Mouse (Mus musculus): ENCODE data around the gene Zmat3. TPM values are rescaled to one million over a fixed set of nuclear protein-coding genes. Genes with fewer than 3 reads are reported as not detected.
A peak's percentile ranks its signal among the peaks of the same experiment; 100 is the strongest.

Zmat3 gene
- total RNA-seq, 1 experiment from 2014 or later = 1.8 TPM

- no peak for ATAC-seq (replicated peaks; ENCODE audit: low read depth, poor library complexity, severe bottlenecking)
Measured at GRCm38 (mm10) chr3:32373236-32373635, 7.4 kb upstream of the Zmat3 start.

DNA sequence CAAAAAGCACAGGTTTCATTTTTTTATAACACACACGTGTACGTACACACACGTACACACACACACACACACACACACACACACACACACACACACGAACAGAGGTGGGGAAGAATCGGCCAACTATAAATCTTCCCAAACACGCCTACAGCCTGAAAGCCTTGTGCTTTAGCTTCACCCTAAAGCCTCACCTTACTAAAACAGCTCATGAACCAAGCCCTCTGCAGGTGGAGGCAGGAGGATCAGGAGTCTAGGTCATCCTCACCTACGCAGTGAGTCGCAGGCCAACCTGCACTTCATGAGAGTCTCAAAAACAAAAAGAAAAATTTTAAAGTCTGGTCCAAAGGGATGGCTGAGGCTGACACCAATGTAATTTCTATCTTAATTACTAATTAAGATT is 6.7 kb upstream of the Zmat3 start:
- ATAC-seq (replicated peaks; ENCODE audit: low read depth, poor library complexity, severe bottlenecking) = no peak

DNA sequence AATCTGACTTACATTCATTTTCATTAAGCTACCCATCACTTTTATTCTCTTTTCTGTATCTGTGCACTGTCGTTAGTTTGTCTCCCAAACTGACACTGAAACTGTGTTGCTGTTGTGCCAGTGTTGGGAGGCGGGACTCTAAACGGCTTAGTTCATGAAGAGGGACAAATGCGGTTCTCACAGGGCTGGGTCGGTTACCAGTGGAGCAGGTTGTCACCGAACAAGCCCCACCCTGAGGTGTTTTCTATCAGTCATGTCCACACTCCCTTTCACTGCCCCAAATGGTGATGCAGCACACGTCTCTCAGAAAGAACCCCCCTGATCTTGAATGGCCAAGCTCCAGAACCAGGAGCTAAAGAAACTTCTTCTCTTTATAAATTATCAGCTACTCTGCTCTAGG is 6.1 kb upstream of the Zmat3 start:
- ATAC-seq (replicated peaks; ENCODE audit: low read depth, poor library complexity, severe bottlenecking) = no peak

- no peak for ATAC-seq (replicated peaks; ENCODE audit: low read depth, poor library complexity, severe bottlenecking)
Measured at GRCm38 (mm10) chr3:32367516-32367915, 1.7 kb upstream of the Zmat3 start.

GRCm38 (mm10) chr3:32366246-32366734 is 476 bp upstream of the Zmat3 start:
- ATAC-seq (replicated peaks; ENCODE audit: low read depth, poor library complexity, severe bottlenecking) = no peak

DNA sequence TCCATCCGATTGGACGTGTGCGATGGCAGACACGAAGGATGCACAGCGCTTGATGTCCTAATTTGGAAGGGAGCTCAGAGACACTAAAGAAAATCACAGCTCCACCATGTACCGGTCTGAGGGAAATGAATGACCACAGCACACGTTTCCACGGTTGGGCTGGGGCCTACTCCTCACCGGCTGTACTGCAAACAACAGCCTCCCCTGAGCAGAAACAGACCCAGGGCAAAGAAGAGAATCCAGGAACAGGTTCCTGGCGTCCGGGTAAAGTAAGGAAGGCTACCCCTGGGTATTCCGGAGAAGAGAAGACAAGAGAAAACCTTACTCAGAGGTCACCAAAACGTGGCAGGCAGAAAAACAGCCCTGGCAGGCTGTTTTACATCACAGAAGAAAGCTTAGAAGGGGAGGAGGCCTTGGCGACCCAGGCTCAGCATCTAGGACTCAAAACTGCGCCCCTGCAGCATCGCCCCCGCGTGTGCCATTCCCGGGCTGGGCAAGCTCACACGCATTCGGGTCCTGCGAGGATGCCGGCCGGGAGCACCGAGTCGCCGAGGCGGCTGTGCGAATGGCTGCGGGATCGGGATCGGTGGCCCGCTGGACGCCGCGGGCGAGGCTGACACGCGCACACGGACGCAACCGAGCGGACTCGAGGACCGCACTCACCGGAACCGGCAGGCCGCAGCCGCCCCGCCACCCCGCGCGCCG is 821 bp downstream of the Zmat3 start:
- ATAC-seq (replicated peaks; ENCODE audit: low read depth, poor library complexity, severe bottlenecking) = peak; percentile 42

GRCm38 (mm10) chr3:32364195-32364594 is 1.6 kb downstream of the Zmat3 start:
- ATAC-seq (replicated peaks; ENCODE audit: low read depth, poor library complexity, severe bottlenecking) = no peak

GRCm38 (mm10) chr3:32361221-32361620 is 4.6 kb downstream of the Zmat3 start:
- no peak for ATAC-seq (replicated peaks; ENCODE audit: low read depth, poor library complexity, severe bottlenecking)

DNA sequence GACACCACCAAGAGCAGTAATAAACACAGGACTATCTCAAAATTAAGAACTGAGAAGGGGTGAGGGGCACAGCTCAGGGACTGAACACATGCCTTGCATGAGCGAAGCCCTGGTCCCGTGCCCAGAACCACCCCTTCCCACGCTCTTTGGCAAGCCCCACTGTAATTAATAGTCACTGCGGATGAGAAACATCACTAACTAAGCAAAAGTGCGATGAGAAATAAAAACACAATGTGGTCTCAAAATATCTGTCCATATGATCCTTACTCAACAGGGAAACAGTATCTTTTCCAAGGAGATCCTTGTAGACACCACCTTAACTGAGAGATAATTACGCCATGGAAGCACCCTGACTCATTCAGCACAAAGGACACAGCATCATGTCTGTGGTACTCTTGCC is 17.9 kb downstream of the Zmat3 start:
- no peak for ATAC-seq (replicated peaks; ENCODE audit: low read depth, poor library complexity, severe bottlenecking)

DNA sequence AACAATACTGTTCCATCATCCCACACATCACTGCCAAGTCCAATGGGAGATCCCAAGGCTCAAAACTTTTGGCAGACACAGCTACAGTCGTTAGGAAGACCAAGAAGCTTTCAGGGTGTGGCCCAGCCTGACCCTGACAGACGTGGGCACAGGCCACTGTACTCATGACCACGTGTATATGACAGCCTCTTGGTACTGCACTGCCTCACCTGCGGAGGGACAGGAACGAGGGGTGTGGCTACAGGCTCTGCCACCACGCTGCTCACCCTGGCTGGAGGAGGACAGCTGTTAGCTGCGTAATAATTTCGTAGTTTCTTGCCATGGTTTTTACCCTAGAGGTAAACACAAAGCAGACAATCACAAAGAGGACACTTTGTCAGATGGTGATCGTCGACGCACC is 20.6 kb downstream of the Zmat3 start:
- no peak for ATAC-seq (replicated peaks; ENCODE audit: low read depth, poor library complexity, severe bottlenecking)

GRCm38 (mm10) chr3:32344825-32345224 is 21.0 kb downstream of the Zmat3 start:
- ATAC-seq (replicated peaks; ENCODE audit: low read depth, poor library complexity, severe bottlenecking) = no peak

DNA sequence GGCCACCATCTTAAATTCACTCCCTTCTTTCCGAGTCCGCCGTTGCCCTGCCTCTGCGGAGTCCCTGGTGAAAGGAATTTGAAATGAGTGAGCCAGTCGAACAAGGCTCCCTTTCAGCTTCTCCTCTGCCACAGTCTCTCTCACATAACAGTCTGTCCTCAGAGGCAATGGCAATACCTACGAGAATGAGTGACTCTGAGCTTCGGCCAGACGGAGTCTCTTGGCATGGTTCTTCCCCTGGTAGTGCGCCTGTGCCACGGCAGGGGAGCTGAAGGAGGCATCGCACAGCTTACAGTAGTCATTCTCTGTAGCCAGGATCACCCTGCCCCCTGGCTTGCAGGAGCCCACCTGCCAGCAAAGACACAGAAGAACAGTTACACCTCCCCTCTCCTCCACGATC is 22.4 kb downstream of the Zmat3 start:
- no peak for ATAC-seq (replicated peaks; ENCODE audit: low read depth, poor library complexity, severe bottlenecking)

- ATAC-seq (replicated peaks; ENCODE audit: low read depth, poor library complexity, severe bottlenecking) = no peak
Measured at GRCm38 (mm10) chr3:32341434-32341833, 24.4 kb downstream of the Zmat3 start.

DNA sequence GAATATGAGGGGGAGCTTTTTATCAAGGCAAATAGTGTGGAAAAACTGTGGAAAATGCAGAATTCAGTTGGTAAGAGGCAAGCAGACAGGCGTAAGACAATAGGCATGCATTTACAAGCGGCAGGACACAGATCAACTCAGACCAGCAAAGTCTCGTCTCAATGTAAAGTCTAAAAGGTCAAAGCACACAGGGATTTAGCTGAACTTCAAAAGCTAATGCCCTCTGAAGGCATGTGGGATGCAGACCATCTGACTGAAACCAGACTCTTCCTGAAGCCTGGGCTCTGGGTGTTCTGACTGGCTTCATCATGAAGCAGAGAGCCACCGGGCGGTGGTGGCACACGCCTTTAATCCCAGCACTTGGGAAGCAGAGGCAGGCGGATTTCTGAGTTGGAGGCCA is 27.6 kb downstream of the Zmat3 start:
- no peak for ATAC-seq (replicated peaks; ENCODE audit: low read depth, poor library complexity, severe bottlenecking)

- ATAC-seq (replicated peaks; ENCODE audit: low read depth, poor library complexity, severe bottlenecking) = no peak
Measured at GRCm38 (mm10) chr3:32337770-32338169, 28.0 kb downstream of the Zmat3 start.

DNA sequence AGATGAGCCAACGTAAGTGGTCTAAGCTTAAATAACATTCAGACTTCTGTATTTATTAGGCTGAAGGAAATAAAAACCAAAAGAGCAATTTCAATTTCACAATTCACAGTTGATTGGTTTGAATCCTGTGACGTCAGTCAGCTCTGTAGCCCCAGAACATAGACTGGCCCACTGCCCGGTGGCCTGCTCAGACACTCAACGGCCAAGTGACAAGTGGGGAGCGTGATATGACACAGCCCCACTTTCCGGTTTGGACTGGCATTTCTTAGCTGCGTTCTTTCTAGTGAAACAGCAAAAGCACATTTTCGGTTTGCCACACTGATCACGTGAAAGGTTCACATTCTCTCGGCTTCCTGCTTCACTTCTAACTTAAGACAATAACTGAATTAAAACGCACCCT is 30.9 kb downstream of the Zmat3 start:
- no peak for ATAC-seq (replicated peaks; ENCODE audit: low read depth, poor library complexity, severe bottlenecking)

- ATAC-seq (replicated peaks; ENCODE audit: low read depth, poor library complexity, severe bottlenecking) = peak; percentile 89
Measured at GRCm38 (mm10) chr3:32333456-32334086, 32.2 kb downstream of the Zmat3 start.

- peak; percentile 78 for ATAC-seq (replicated peaks; ENCODE audit: low read depth, poor library complexity, severe bottlenecking)
Measured at GRCm38 (mm10) chr3:32317901-32318416, 47.9 kb downstream of the Zmat3 start.

- peak; percentile 97 for ATAC-seq (replicated peaks; ENCODE audit: low read depth, poor library complexity, severe bottlenecking)
Measured at GRCm38 (mm10) chr3:32317165-32317900, 48.5 kb downstream of the Zmat3 start.

- no peak for ATAC-seq (replicated peaks; ENCODE audit: low read depth, poor library complexity, severe bottlenecking)
Measured at GRCm38 (mm10) chr3:32314746-32315145, 51.1 kb downstream of the Zmat3 start.

DNA sequence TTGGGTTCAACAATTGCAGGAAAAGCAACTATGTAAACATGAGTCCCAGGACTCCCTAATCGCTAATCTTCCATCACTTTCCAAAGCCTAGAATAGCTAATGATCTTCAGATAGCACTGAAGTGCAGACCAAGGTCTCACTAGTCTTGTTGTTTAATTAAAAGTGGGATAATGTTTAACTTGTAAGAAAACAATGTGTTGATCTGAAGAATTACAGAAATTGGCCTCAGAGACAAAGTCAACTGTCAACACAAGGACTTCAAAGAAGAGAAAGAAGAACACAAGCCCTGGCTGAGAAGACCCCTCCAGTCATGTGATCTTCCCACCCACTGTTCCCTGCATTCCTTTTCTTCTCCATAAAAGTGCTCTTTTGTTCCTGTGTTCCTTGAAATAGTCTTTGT is 61.6 kb downstream of the Zmat3 start:
- no peak for ATAC-seq (replicated peaks; ENCODE audit: low read depth, poor library complexity, severe bottlenecking)

Data from common myeloid progenitor, adult 5-6 weeks (primary cell).